Mouse (Mus musculus): Measurements from ENCODE around the gene Rnf2.

DNA sequence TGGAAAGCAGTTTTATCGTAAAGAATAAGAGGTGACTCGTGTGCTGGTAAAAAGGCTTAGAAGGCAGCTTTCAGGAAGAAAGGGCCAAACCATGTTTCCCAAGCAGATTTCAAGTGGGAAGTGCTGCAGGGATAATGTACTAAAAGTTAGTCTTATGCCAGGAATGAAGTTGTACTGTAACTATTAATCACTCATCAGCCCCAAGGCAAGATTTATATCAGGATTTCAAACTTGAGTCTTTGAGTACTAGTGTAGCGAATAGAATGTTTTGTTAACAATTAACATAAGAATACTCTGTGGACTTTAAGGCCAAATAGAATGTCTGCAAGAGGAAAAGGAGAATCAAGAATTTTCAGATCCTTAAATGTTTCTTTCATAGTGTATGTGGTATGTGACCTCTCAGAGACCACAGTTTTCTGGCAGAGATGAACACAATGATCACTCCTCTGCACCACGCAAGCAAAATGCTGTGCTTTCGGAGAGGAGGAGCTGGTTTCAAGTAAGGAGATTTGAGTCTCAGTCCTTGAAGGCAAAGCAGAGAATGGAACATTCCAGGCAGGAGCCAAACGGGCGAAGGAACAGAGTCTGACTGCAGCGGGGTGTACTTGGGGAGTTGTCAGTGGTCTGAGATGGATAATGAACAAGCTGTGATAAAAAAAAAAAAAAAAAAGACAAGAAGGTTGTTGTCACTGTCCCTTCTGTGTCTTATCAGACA, 48.3 kb upstream of the Rnf2 start:
- TF ChIP-seq CTCF (IDR thresholded peaks at IDR 0.05; ENCODE audit: extremely low read depth, insufficient read depth, low read length) (no peak), POLR2A (IDR thresholded peaks at IDR 0.05; ENCODE audit: extremely low read depth, insufficient read depth, low read length) (no peak)
